Mouse (Mus musculus): ENCODE measurements around the gene Clock.

DNA sequence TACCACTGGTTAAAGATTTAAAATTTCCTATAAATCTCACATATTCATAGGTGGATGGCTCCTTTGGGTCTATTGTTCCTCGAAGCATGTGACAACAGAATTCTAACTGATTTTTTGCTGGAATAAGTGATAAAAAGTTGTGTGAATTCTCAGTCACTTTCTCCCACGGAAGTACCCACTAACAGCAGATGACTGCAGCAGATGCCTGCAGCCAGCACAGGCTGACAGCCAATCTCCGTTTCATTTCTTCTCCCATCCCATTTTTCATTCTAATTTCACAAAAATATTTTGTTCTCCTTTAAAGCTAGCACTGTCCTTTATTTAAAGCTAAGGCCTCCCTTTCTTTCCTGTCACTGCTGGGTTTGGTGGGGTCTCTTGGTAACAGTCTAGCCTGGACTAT is 59.2 kb downstream of the Clock start:
- TF ChIP-seq CTCF (IDR thresholded peaks at IDR 0.05; ENCODE audit: extremely low read depth, insufficient read depth, insufficient read length, insufficient replicate concordance): no peak
- TF ChIP-seq POLR2A (IDR thresholded peaks at IDR 0.05; ENCODE audit: low read depth, low read length): no peak

All from spleen, adult 2 months (tissue).